Mouse (Mus musculus) liver, postnatal 0 days (tissue): ENCODE data around the gene Cox4i1. TPM values are rescaled to one million over a fixed set of nuclear protein-coding genes. Genes with fewer than 3 reads are reported as not detected.
A peak's percentile ranks its signal among the peaks of the same experiment; 100 is the strongest.

Experiments used
- ATAC-seq: fragments of 200-750 bp; cut with Nextera tagmentation; 2 replicates; pipeline ENCODE4 v1.8.0; 2017; ENCODE audit warnings: mild to moderate bottlenecking, moderate library complexity
- DNase-seq: peaks from one replicate; pipeline ENCODE4 v3.0.0-alpha.2; 2016
- H3K27ac ChIP-seq: fragments of 300-500 bp; sonication (generic); 2 replicates; pipeline ENCODE4 v1.5.1; 2014; ENCODE audit warnings: antibody characterized with exemption, moderate library complexity, mild to moderate bottlenecking, low read depth
- H3K27me3 ChIP-seq: fragments of 300-500 bp; sonication (generic); 2 replicates; pipeline ENCODE4 v1.6.1; 2014; ENCODE audit warnings: low read length, control low read depth, mixed read lengths; ENCODE audit not compliant: insufficient read depth
- H3K36me3 ChIP-seq: fragments of 300-500 bp; sonication (generic); replicated peaks from 2 replicates; pipeline ENCODE4 v1.6.1; 2014; ENCODE audit warnings: mild to moderate bottlenecking, control low read depth, low read length, moderate library complexity, mixed read lengths; ENCODE audit not compliant: insufficient read depth
- H3K4me1 ChIP-seq: fragments of 300-500 bp; sonication (generic); 2 replicates; pipeline ENCODE4 v1.6.1; 2014; ENCODE audit warnings: antibody characterized with exemption, mild to moderate bottlenecking, control low read depth; ENCODE audit not compliant: insufficient read depth
- H3K4me2 ChIP-seq: fragments of 300-500 bp; sonication (generic); 2 replicates; pipeline ENCODE4 v1.6.1; 2014; ENCODE audit warnings: low read depth, mild to moderate bottlenecking, low read length, moderate library complexity, mixed read lengths
- H3K4me3 ChIP-seq: fragments of 300-500 bp; sonication (generic); 2 replicates; pipeline ENCODE4 v1.5.1; 2014; ENCODE audit warnings: low read depth, low read length
- H3K9ac ChIP-seq: fragments of 300-500 bp; sonication (generic); replicated peaks from 2 replicates; pipeline ENCODE4 v1.6.1; 2014; ENCODE audit warnings: mild to moderate bottlenecking, moderate library complexity
- H3K9me3 ChIP-seq: fragments of 300-500 bp; sonication (generic); 2 replicates; pipeline ENCODE4 v1.6.1; 2016; ENCODE audit warnings: mild to moderate bottlenecking, control low read depth, low read length, mixed read lengths
- CTCF ChIP-seq: sonication (generic); IDR thresholded peaks from 2 replicates; pipeline ENCODE4 v1.5.1; 2016; ENCODE audit warnings: antibody characterized with exemption, low read depth
- EP300 ChIP-seq: IDR thresholded peaks from 2 replicates; pipeline ENCODE4 v1.6.1; 2016; ENCODE audit warnings: antibody characterized with exemption, low read depth, mild to moderate bottlenecking
- WGBS: fragments of 180-500 bp; shearing (Covaris S2); extraction: QIAGEN DNeasy Blood & Tissue Kit; methylation state at CpG from one replicate; pipeline ENCODE4 v1.1.7; 2014; ENCODE audit not compliant: insufficient replicate concordance; 5-methylcytosine and 5-hydroxymethylcytosine counted together
- polyA plus RNA-seq: library from polyadenylated mRNA; unstranded; fragments of >200 nt; fragmentation: Nextera tagmentation; extraction: Ambion mirVana; gene quantifications from 2 replicates; pipeline ENCODE4 v1.2.1, GENCODE M21; 2015

Gene Cox4i1
- polyA plus RNA-seq, 1 experiment from 2014 or later, result 1,191 TPM

GRCm38 (mm10) chr8:120686576-120686975 lies 18.6 kb downstream of the Cox4i1 start:
- peak; percentile 16; the same call in 1 of the 2 replicates for ATAC-seq
- H3K9me3 ChIP-seq, result no peaks in the 10 kb centered on the region
- no peak overlapping the region for H3K4me3 ChIP-seq
- 65% methylated on average over 5 of the region's 5 CpGs for WGBS
- no peak for DNase-seq
- peak overlapping the region; percentile 29; the same call in 1 of the 2 replicates for H3K4me2 ChIP-seq
- 0 out of 2 replicates have a peak, but pooled peaks cover 2% of the 10 kb centered on the region for H3K4me1 ChIP-seq
- H3K27me3 ChIP-seq, result no peaks in the 10 kb centered on the region
- TF ChIP-seq CTCF (no peak), EP300 (no peak)
- H3K9ac ChIP-seq, result no peak overlapping the region
- H3K36me3 ChIP-seq, result no peaks in the 10 kb centered on the region
- no peak overlapping the region for H3K27ac ChIP-seq

GRCm38 (mm10) chr8:120687786-120688185 lies 19.8 kb downstream of the Cox4i1 start:
- 65% methylated on average over 8 of the region's 8 CpGs for WGBS
- H3K9ac ChIP-seq, result no peak overlapping the region
- H3K9me3 ChIP-seq, result no peaks in the 10 kb centered on the region
- no peak overlapping the region for H3K27ac ChIP-seq
- DNase-seq, result no peak
- no peak overlapping the region for H3K4me3 ChIP-seq
- 0 out of 2 replicates have a peak, but pooled peaks cover 2% of the 10 kb centered on the region for H3K4me1 ChIP-seq
- H3K4me2 ChIP-seq, result no peak overlapping the region
- TF ChIP-seq EP300, result no peak
- TF ChIP-seq CTCF, result no peak
- H3K36me3 ChIP-seq, result no peaks in the 10 kb centered on the region
- H3K27me3 ChIP-seq, result no peaks in the 10 kb centered on the region
- ATAC-seq, result no peak

DNA sequence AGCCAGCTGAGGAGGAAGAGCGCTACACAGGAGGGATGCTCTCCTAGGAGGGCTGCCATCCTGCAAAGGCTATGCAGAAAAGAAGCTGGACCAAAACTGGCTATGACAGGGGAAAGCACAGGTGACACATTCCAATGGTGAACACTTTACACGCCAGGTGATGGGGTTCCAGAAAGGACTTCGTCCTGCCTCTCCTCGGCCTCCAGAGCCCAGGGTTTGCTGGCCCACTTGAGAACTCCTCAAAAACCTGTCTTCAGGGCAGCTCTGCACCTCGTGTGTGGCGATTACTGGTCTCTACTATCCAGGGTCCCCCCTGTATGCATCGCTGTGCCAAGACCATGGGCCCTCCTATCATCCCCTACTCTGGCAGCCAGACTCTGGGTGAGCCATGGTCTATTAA lies 20.5 kb downstream of the Cox4i1 start:
- H3K9me3 ChIP-seq, result no peaks in the 10 kb centered on the region
- 0 out of 2 replicates have a peak, but pooled peaks cover 2% of the 10 kb centered on the region for H3K4me1 ChIP-seq
- H3K9ac ChIP-seq, result no peak overlapping the region
- H3K27me3 ChIP-seq, result no peaks in the 10 kb centered on the region
- 74% methylated on average over 7 of the region's 7 CpGs for whole genome bisulfite sequencing
- no peaks in the 10 kb centered on the region for H3K36me3 ChIP-seq
- TF ChIP-seq CTCF, result no peak
- no peak for TF ChIP-seq EP300
- no peak for ATAC-seq
- no peak overlapping the region for H3K4me3 ChIP-seq
- no peak for DNase-seq
- no peak overlapping the region for H3K4me2 ChIP-seq
- no peak overlapping the region for H3K27ac ChIP-seq

GRCm38 (mm10) chr8:120692934-120693333 lies 24.9 kb downstream of the Cox4i1 start:
- Histone ChIP-seq H3K4me3 (no peak overlapping the region), H3K9ac (no peak overlapping the region), H3K36me3 (no peaks in the 10 kb centered on the region), H3K9me3 (no peaks in the 10 kb centered on the region), H3K4me2 (no peak overlapping the region), H3K27ac (no peak overlapping the region), H3K27me3 (no peaks in the 10 kb centered on the region), H3K4me1 (peaks cover 4% of the 10 kb centered on the region; the same call in 1 of the 2 replicates)
- TF ChIP-seq EP300 (no peak), CTCF (no peak)
- no peak for DNase-seq
- no peak for ATAC-seq
- WGBS, result 36% methylated on average over 4 of the region's 4 CpGs

GRCm38 (mm10) chr8:120693861-120694493 lies 26.0 kb downstream of the Cox4i1 start:
- 43% methylated on average over 22 of the region's 22 CpGs for WGBS
- Histone ChIP-seq H3K4me1 (peaks cover 4% of the 10 kb centered on the region; the same call in 1 of the 2 replicates), H3K27me3 (no peaks in the 10 kb centered on the region), H3K36me3 (no peaks in the 10 kb centered on the region), H3K9ac (no peak overlapping the region), H3K9me3 (no peaks in the 10 kb centered on the region), H3K4me3 (no peak overlapping the region), H3K4me2 (no peak overlapping the region), H3K27ac (no peak overlapping the region)
- no peak for TF ChIP-seq CTCF
- TF ChIP-seq EP300, result no peak
- ATAC-seq, result no peak; the same call in 1 of the 2 replicates
- DNase-seq, result peak; percentile 75

DNA sequence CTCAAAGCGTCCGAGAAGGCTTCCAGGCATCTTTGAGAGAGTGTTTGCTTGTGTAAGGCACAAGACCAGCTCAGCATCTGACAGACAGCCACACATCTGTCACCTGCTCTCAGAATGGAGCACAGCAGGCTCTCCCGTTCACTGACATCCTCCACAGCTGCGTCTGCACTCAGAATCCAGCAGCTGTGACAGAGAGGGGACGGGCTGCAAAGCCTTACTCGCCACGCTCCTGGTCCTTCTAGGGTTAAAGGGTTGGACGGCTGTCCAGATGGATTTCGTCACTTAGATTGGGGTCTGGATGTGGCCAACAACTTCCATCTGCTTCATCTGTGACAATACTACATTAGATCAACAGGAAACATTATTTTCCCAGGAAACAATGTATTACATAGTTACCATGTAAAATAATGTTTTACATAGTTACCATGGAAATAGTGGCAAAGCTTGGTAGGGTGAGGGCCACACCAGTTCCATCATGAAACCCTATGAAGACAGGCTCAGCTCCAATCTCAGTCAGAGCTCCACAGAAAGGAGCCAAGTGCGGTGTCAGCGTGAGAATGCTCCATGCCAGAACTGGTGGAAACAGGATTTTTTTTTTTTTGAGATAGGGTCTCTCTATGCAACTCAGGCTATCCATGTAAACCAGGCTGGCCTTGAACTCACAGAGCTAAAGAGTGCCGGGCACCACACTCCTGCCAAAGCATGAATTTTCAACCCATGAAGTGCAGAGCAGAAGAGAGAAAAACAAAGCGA lies 28.6 kb downstream of the Cox4i1 start:
- no peaks in the 10 kb centered on the region for H3K27me3 ChIP-seq
- H3K9me3 ChIP-seq, result no peaks in the 10 kb centered on the region
- H3K9ac ChIP-seq, result no peak overlapping the region
- H3K4me1 ChIP-seq, result peaks cover 14% of the 10 kb centered on the region
- H3K4me3 ChIP-seq, result no peak overlapping the region
- WGBS, result 44% methylated on average over 13 of the region's 13 CpGs
- no peak overlapping the region for H3K4me2 ChIP-seq
- H3K27ac ChIP-seq, result 0 out of 2 replicates have a peak overlapping the region, but pooled peaks have one; percentile 5
- peak; percentile 24; the same call in 1 of the 2 replicates for ATAC-seq
- DNase-seq, result no peak
- H3K36me3 ChIP-seq, result no peaks in the 10 kb centered on the region
- TF ChIP-seq CTCF, result no peak
- no peak for TF ChIP-seq EP300
